Mouse (Mus musculus) brain, embryonic 14.5 days (tissue): ENCODE measurements around the gene Gatb.

Source experiments
- CTCF ChIP-seq: fragments of 200-500 bp; IDR thresholded peaks from 2 replicates; pipeline ENCODE4 v1.5.1; 2012; ENCODE audit warnings: inconsistent platforms, mild to moderate bottlenecking, moderate library complexity, borderline replicate concordance; ENCODE audit not compliant: insufficient read depth, insufficient read length; ENCODE audit errors: extremely low read depth
- POLR2A ChIP-seq: fragments of 200-500 bp; IDR thresholded peaks from 2 replicates; pipeline ENCODE4 v1.6.1; 2012; ENCODE audit warnings: mild to moderate bottlenecking, inconsistent platforms, borderline replicate concordance; ENCODE audit not compliant: poor library complexity, insufficient read depth, insufficient read length, severe bottlenecking; ENCODE audit errors: extremely low read depth

DNA sequence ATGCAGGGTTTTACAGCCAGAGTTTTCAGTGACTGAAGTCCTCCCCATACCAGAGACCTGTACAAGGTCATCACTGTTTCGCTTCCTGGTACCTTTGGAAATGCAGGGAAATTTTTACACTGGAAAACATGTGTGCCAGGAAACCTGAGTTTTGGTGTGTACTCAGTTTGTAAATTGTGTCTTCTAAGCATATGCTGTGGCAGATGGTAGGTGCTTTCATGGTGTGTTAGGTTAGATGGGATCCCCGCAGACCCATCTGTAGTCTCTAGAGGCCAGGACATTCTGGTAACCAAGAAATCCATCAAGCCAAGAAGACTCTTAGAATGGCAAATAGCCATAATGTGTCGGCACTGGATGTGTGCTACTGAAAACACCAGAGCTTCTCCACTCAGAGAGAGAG, 38.9 kb upstream of the Gatb start:
- TF ChIP-seq POLR2A (no peak), CTCF (no peak)
